Mouse (Mus musculus) intestine, embryonic 16.5 days (tissue): ENCODE results near the gene Lcmt1. TPM values are rescaled to one million over a fixed set of nuclear protein-coding genes. Genes with fewer than 3 reads are reported as not detected.

Experiments used
- ATAC-seq: fragments of 200-750 bp; cut with Nextera tagmentation; 2 replicates; pipeline ENCODE4 v1.8.0; 2017; ENCODE audit warnings: moderate TSS enrichment, moderate library complexity
- H3K27ac ChIP-seq: fragments of 300-500 bp; sonication (generic); 2 replicates; pipeline ENCODE4 v1.5.1; 2014; ENCODE audit warnings: mild to moderate bottlenecking, low read length
- H3K27me3 ChIP-seq: fragments of 300-500 bp; sonication (generic); replicated peaks from 2 replicates; pipeline ENCODE4 v1.6.1; 2014; ENCODE audit warnings: low read length, control low read depth, mixed read lengths; ENCODE audit not compliant: control insufficient read depth, insufficient read depth
- H3K36me3 ChIP-seq: fragments of 300-500 bp; sonication (generic); 2 replicates; pipeline ENCODE4 v1.6.1; 2014; ENCODE audit warnings: low read length, control low read depth; ENCODE audit not compliant: control insufficient read depth, insufficient read depth
- H3K4me1 ChIP-seq: fragments of 300-500 bp; sonication (generic); 2 replicates; pipeline ENCODE4 v1.6.1; 2014; ENCODE audit warnings: low read length, control low read depth, mixed read lengths; ENCODE audit not compliant: control insufficient read depth, insufficient read depth
- H3K4me2 ChIP-seq: fragments of 300-500 bp; sonication (generic); 2 replicates; pipeline ENCODE4 v1.6.1; 2014; ENCODE audit warnings: low read depth, low read length, control low read depth
- H3K4me3 ChIP-seq: fragments of 300-500 bp; sonication (generic); 2 replicates; pipeline ENCODE4 v1.5.1; 2014; ENCODE audit warnings: mild to moderate bottlenecking, low read length
- H3K9ac ChIP-seq: fragments of 300-500 bp; sonication (generic); 2 replicates; pipeline ENCODE4 v1.6.1; 2014; ENCODE audit warnings: low read depth, low read length
- H3K9me3 ChIP-seq: fragments of 300-500 bp; sonication (generic); 2 replicates; pipeline ENCODE4 v1.6.1; 2016; ENCODE audit warnings: low read length, control low read depth; ENCODE audit not compliant: control insufficient read depth
- WGBS: fragments of 180-500 bp; shearing (Covaris S2); extraction: QIAGEN DNeasy Blood & Tissue Kit; methylation state at CpG from one replicate; pipeline ENCODE4 v1.1.7; 2014; 5-methylcytosine and 5-hydroxymethylcytosine counted together
- polyA plus RNA-seq: library from polyadenylated mRNA; unstranded; fragments of >200 nt; fragmentation: Nextera tagmentation; extraction: Ambion mirVana; gene quantifications from 2 replicates; pipeline ENCODE4 v1.2.1, GENCODE M21; 2015

Lcmt1 gene
- polyA plus RNA-seq, 1 experiment from 2014 or later, result 47.0 TPM

GRCm38 (mm10) chr7:123389686-123390280 is 20.2 kb downstream of the Lcmt1 start:
- 59% methylated on average over 6 of the region's 6 CpGs for WGBS
- no peak overlapping the region for H3K9ac ChIP-seq

DNA sequence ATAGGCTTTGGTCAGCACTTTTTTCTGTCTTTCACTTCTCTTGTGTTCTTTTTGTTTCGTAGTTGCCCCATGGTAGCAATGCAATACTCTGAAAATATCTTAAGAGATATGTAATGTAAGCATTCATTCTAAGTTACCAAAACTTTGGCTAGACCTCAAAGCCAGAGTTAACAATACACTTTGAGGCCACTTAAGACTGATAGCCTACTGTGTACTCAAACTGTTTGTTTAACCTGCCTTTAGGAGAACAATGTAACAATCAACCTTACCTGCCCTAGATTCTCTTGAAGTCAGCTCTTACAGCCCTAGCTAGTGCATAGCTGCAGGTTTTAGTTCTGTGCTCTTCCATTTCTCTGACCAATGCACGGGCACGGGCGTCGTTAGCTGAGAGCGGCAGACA is 24.7 kb downstream of the Lcmt1 start:
- Histone ChIP-seq H3K4me3 (no peak overlapping the region), H3K9me3 (no peaks in the 10 kb centered on the region), H3K27me3 (no peaks in the 10 kb centered on the region), H3K4me1 (peaks cover 5% of the 10 kb centered on the region), H3K27ac (0 out of 2 replicates have a peak overlapping the region, but pooled peaks have one; percentile 6), H3K9ac (no peak overlapping the region), H3K4me2 (no peak overlapping the region), H3K36me3 (no peaks in the 10 kb centered on the region)
- peak; percentile 16 for ATAC-seq
- WGBS, result 58% methylated on average over 6 of the region's 6 CpGs

More at GRCm38 (mm10) chr7:123389686-123390280, 20.2 kb downstream of the Lcmt1 start:
- Histone ChIP-seq H3K4me3 (no peak overlapping the region), H3K9me3 (no peaks in the 10 kb centered on the region), H3K36me3 (no peaks in the 10 kb centered on the region), H3K27me3 (no peaks in the 10 kb centered on the region), H3K27ac (no peak overlapping the region), H3K4me2 (no peak overlapping the region), H3K4me1 (peaks cover 12% of the 10 kb centered on the region)
- no peak for ATAC-seq

- H3K27me3 ChIP-seq, result no peaks in the 10 kb centered on the region
- H3K4me1 ChIP-seq, result peaks cover 5% of the 10 kb centered on the region
- no peaks in the 10 kb centered on the region for H3K36me3 ChIP-seq
- no peak overlapping the region for H3K9ac ChIP-seq
- peak overlapping the region; percentile 61 for H3K27ac ChIP-seq
- H3K9me3 ChIP-seq, result no peaks in the 10 kb centered on the region
- WGBS, result 89% methylated on average over 5 of the region's 5 CpGs
- ATAC-seq, result 0 out of 2 replicates have a peak, but pooled peaks have one; percentile 17
- H3K4me2 ChIP-seq, result no peak overlapping the region
- H3K4me3 ChIP-seq, result no peak overlapping the region
These were observed 27.3 kb downstream of the Lcmt1 start for GRCm38 (mm10) chr7:123396900-123397299.

DNA sequence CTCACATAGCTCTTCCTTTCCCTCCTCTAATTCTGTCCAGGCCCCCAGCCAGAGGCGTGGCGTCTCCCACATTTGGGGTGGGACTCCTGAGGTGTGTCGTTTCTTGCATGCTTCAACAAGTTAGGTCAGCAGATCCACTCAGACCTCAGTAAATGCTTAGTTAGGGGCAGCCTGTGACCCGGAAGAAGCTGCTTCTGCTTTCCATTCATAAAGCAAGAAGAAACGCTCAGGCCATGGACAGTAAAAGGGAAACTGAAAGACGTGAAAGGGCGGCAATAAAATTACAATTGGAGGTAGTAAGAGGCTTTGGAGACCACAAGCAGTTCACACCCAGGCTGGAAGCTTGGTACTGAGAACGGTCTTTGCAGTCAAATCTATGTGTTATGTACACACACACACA is 27.8 kb downstream of the Lcmt1 start:
- Histone ChIP-seq H3K4me1 (peaks cover 5% of the 10 kb centered on the region), H3K27me3 (no peaks in the 10 kb centered on the region), H3K9ac (no peak overlapping the region), H3K27ac (peak overlapping the region; percentile 61), H3K4me3 (no peak overlapping the region), H3K4me2 (no peak overlapping the region), H3K9me3 (no peaks in the 10 kb centered on the region), H3K36me3 (no peaks in the 10 kb centered on the region)
- peak; percentile 32 for ATAC-seq
- WGBS, result 60% methylated on average over 8 of the region's 8 CpGs

DNA sequence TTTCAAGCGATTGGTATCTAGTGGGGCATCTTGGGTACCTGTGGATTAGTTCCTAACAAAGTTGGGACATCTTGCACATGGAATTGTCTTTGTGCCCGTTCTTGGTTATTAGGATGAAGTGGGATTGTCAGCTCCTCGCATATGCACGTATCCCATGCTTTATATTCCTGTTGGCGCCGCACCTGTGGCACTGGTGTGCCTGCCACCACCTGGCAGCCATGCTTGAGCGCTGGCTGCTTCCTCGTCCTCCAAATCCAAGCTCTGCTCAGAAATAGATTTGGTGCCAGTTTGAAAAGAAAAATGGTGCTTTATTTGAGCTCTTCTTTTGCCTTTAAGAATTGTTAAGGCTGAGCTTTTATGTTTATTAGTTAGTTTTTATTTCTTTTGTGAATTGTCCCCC is 28.3 kb downstream of the Lcmt1 start:
- ATAC-seq, result no peak
- Histone ChIP-seq H3K9me3 (no peaks in the 10 kb centered on the region), H3K36me3 (no peaks in the 10 kb centered on the region), H3K4me2 (no peak overlapping the region), H3K4me1 (peaks cover 5% of the 10 kb centered on the region), H3K4me3 (no peak overlapping the region), H3K9ac (no peak overlapping the region), H3K27ac (no peak overlapping the region), H3K27me3 (no peaks in the 10 kb centered on the region)
- WGBS, result 91% methylated on average over 8 of the region's 8 CpGs

- WGBS, result 21% methylated on average over 7 of the region's 7 CpGs
- Histone ChIP-seq H3K4me3 (no peak overlapping the region), H3K27ac (no peak overlapping the region), H3K27me3 (no peaks in the 10 kb centered on the region), H3K9me3 (no peaks in the 10 kb centered on the region), H3K9ac (no peak overlapping the region), H3K36me3 (no peaks in the 10 kb centered on the region), H3K4me2 (no peak overlapping the region), H3K4me1 (peaks cover 2% of the 10 kb centered on the region; the same call in 1 of the 2 replicates)
- peak; percentile 41; the same call in 1 of the 2 replicates for ATAC-seq
These were observed 29.2 kb downstream of the Lcmt1 start for GRCm38 (mm10) chr7:123398828-123399227.

- Histone ChIP-seq H3K4me1 (no peaks in the 10 kb centered on the region), H3K27ac (no peak overlapping the region), H3K9ac (no peak overlapping the region), H3K36me3 (no peaks in the 10 kb centered on the region), H3K9me3 (no peaks in the 10 kb centered on the region), H3K4me2 (no peak overlapping the region), H3K4me3 (no peak overlapping the region), H3K27me3 (no peaks in the 10 kb centered on the region)
- no peak for ATAC-seq
- 77% methylated on average over 4 of the region's 4 CpGs for WGBS
These were observed 29.7 kb downstream of the Lcmt1 start for GRCm38 (mm10) chr7:123399286-123399685.

DNA sequence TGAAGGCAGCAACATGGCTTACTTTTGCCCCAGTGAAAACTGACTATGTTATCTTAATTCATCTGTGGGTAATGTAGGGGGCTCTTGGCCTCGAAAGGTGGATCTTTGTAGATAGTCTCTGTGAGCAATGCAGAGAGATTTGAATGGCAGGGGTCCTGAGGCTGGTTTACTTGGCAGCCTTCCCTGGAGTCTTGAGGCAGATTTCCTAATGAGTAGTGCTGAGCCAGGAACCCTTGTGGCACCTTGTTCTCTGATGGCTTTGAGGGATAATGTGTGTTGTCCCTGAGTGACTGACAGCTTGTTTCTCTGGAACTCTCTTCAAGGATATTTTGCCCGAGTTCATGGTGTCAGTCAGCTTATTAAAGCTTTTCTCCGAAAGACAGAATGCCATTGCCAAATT is 31.5 kb downstream of the Lcmt1 start:
- no peak overlapping the region for H3K27ac ChIP-seq
- H3K36me3 ChIP-seq, result no peaks in the 10 kb centered on the region
- no peak overlapping the region for H3K4me3 ChIP-seq
- H3K9me3 ChIP-seq, result no peaks in the 10 kb centered on the region
- H3K27me3 ChIP-seq, result no peaks in the 10 kb centered on the region
- H3K4me1 ChIP-seq, result no peaks in the 10 kb centered on the region
- H3K9ac ChIP-seq, result no peak overlapping the region
- no peak for ATAC-seq
- WGBS, result 89% methylated on average over 3 of the region's 3 CpGs
- no peak overlapping the region for H3K4me2 ChIP-seq

DNA sequence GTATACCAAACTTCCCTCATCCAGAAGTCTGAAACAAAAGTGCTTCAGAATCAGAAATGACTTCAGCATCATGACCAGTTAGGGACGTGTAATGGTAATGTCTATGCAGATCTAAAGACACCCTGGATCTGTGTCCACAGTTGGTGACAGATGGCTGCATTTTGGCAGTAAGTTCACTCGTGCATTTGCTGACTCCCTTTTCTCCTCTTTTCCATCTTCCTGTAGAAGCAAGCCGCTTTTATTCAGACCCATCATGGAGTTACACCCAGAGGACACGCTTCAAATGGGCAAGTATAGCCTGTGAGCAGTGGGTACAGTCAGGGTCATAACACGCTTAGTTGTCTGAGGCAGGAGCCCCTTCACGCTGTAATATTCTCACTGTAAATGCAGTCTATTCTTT is 34.6 kb downstream of the Lcmt1 start:
- 96% methylated on average over 6 of the region's 6 CpGs for WGBS
- no peaks in the 10 kb centered on the region for H3K36me3 ChIP-seq
- no peak overlapping the region for H3K4me2 ChIP-seq
- no peak for ATAC-seq
- H3K4me3 ChIP-seq, result no peak overlapping the region
- no peak overlapping the region for H3K9ac ChIP-seq
- H3K27ac ChIP-seq, result no peak overlapping the region
- H3K4me1 ChIP-seq, result no peaks in the 10 kb centered on the region
- no peaks in the 10 kb centered on the region for H3K9me3 ChIP-seq
- H3K27me3 ChIP-seq, result no peaks in the 10 kb centered on the region

- Histone ChIP-seq H3K4me2 (no peak overlapping the region), H3K36me3 (no peaks in the 10 kb centered on the region)
These were observed 36.0 kb downstream of the Lcmt1 start for GRCm38 (mm10) chr7:123405619-123406018.

More at GRCm38 (mm10) chr7:123405619-123406018, 36.0 kb downstream of the Lcmt1 start:
- no peak overlapping the region for H3K27ac ChIP-seq
- no peaks in the 10 kb centered on the region for H3K9me3 ChIP-seq
- H3K4me1 ChIP-seq, result no peaks in the 10 kb centered on the region
- 68% methylated on average over 3 of the region's 3 CpGs for WGBS
- H3K4me3 ChIP-seq, result no peak overlapping the region
- H3K27me3 ChIP-seq, result no peaks in the 10 kb centered on the region
- H3K9ac ChIP-seq, result no peak overlapping the region
- ATAC-seq, result no peak
